Mouse (Mus musculus) cortical plate, adult 2 months (tissue): ENCODE results near the gene Fbln2.

Experiments
- CTCF ChIP-seq: fragments of 200-500 bp; IDR thresholded peaks from 2 replicates; pipeline ENCODE4 v1.5.1; 2011; ENCODE audit warnings: mild to moderate bottlenecking, control low read depth, low read length; ENCODE audit not compliant: insufficient read depth; ENCODE audit errors: extremely low read depth
- POLR2A ChIP-seq: fragments of 200-500 bp; IDR thresholded peaks from 2 replicates; pipeline ENCODE4 v1.6.1; 2011; ENCODE audit warnings: mild to moderate bottlenecking, low read length, control low read depth; ENCODE audit not compliant: insufficient read depth; ENCODE audit errors: extremely low read depth

DNA sequence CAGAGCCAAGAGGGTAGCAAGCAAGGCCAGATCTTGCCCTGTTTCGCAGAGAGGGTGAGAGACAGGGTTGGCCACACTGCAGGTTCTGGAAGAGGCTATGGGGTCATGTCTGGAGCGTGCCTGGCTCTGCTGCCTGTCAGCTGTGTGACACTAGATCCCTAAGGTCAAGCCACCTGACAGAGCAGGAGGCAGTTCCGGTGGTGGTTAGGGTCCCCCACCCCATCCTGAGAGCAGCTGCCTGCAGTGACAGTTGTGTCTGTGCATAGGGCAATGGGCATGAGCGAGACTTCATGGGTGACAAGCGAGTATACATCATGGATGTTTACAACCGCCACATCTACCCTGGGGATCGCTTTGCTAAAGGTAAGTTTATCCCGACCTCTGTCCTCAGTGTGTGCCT lies 43.1 kb upstream of the Fbln2 start:
- TF ChIP-seq CTCF: no peak
- TF ChIP-seq POLR2A: no peak
